Mouse (Mus musculus): Measurements from ENCODE around the gene Slc4a7.

DNA sequence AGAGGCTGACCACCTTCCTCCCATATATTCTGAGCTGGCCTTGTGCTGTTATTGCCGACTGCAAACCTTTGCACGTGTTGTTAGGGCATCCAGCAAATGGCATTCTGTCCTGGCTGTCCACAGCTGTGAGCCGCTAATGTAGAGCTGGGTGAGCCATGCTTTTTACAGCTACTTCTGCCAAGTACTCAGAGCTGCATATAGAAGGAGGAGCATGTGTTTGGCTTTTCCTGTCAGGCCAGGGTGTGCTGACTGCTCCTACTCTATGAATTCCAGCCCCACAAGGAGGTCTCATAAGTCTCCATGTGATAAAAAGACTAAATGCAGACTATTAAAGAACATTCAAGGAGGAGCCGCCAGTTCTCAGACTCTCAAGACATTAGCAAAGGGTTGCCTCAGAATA lies 135.5 kb downstream of the Slc4a7 start:
- no peak for TF ChIP-seq POLR2A (IDR thresholded peaks at IDR 0.05; ENCODE audit: insufficient read length, low read depth)
- TF ChIP-seq POLR2AphosphoS2 (IDR thresholded peaks at IDR 0.05; ENCODE audit: insufficient read length, low read depth) = no peak
- TF ChIP-seq USF1 (IDR thresholded peaks at IDR 0.05; ENCODE audit: low read depth) = no peak
- TF ChIP-seq MAX (IDR thresholded peaks at IDR 0.05; ENCODE audit: low read depth) = no peak
- TF ChIP-seq E2F4 (IDR thresholded peaks at IDR 0.05; ENCODE audit: insufficient read depth) = no peak
- TF ChIP-seq CEBPB (IDR thresholded peaks at IDR 0.05; ENCODE audit: insufficient read depth, poor library complexity, severe bottlenecking) = no peak

All from myocyte (in vitro differentiated cells).